Mouse (Mus musculus) thymus, adult 2 months (tissue): ENCODE results near the gene Ankrd39.

Experiments
- CTCF ChIP-seq: fragments of 200-500 bp; IDR thresholded peaks from 2 replicates; pipeline ENCODE4 v1.5.1; 2012; ENCODE audit warnings: mild to moderate bottlenecking, control low read depth, low read length, moderate library complexity, borderline replicate concordance; ENCODE audit not compliant: control insufficient read depth, poor library complexity, insufficient read depth; ENCODE audit errors: extremely low read depth
- POLR2A ChIP-seq: fragments of 200-500 bp; IDR thresholded peaks from 2 replicates; pipeline ENCODE4 v1.6.1; 2012; ENCODE audit warnings: mild to moderate bottlenecking, low read length, control low read depth, moderate library complexity; ENCODE audit not compliant: control insufficient read depth, poor library complexity, insufficient read depth; ENCODE audit errors: extremely low read depth

- TF ChIP-seq POLR2A (no peak), CTCF (no peak)
Observed at GRCm38 (mm10) chr1:36559256-36559655, 12.0 kb upstream of the Ankrd39 start.
